Mouse (Mus musculus) midbrain, embryonic 12.5 days (tissue): Measurements from ENCODE around the gene 1700080E11Rik. TPM values are rescaled to one million over a fixed set of nuclear protein-coding genes. Genes with fewer than 3 reads are reported as not detected.

Experiments used
- ATAC-seq: fragments of 200-750 bp; cut with Nextera tagmentation; 2 replicates; pipeline ENCODE4 v1.8.0; 2017; ENCODE audit warnings: low read depth, moderate TSS enrichment, moderate library complexity; ENCODE audit not compliant: low FRiP score
- H3K27ac ChIP-seq: fragments of 300-500 bp; sonication (generic); replicated peaks from 2 replicates; pipeline ENCODE4 v1.5.1; 2016; ENCODE audit warnings: mild to moderate bottlenecking
- H3K27me3 ChIP-seq: fragments of 300-500 bp; sonication (generic); 2 replicates; pipeline ENCODE4 v1.6.1; 2016; ENCODE audit warnings: mild to moderate bottlenecking
- H3K36me3 ChIP-seq: fragments of 300-500 bp; sonication (generic); 2 replicates; pipeline ENCODE4 v1.6.1; 2016
- H3K4me1 ChIP-seq: fragments of 300-500 bp; sonication (generic); 2 replicates; pipeline ENCODE4 v1.6.1; 2016
- H3K4me2 ChIP-seq: fragments of 300-500 bp; sonication (generic); replicated peaks from 2 replicates; pipeline ENCODE4 v1.6.1; 2016; ENCODE audit warnings: mild to moderate bottlenecking, moderate library complexity
- H3K4me3 ChIP-seq: fragments of 300-500 bp; sonication (generic); 2 replicates; pipeline ENCODE4 v1.5.1; 2016; ENCODE audit warnings: mild to moderate bottlenecking
- H3K9ac ChIP-seq: fragments of 300-500 bp; sonication (generic); replicated peaks from 2 replicates; pipeline ENCODE4 v1.6.1; 2016; ENCODE audit warnings: mild to moderate bottlenecking, moderate library complexity
- H3K9me3 ChIP-seq: fragments of 300-500 bp; sonication (generic); 2 replicates; pipeline ENCODE4 v1.6.1; 2016; ENCODE audit warnings: mild to moderate bottlenecking
- WGBS: fragments of 180-500 bp; shearing (Covaris S2); methylation state at CpG from one replicate; pipeline ENCODE4 v1.1.7; 2016; 5-methylcytosine and 5-hydroxymethylcytosine counted together
- polyA plus RNA-seq: library from polyadenylated mRNA; unstranded; fragments of >200 nt; fragmentation: Nextera tagmentation; extraction: Ambion mirVana; gene quantifications from 2 replicates; pipeline ENCODE4 v1.2.1, GENCODE M21; 2016

Gene 1700080E11Rik
- polyA plus RNA-seq, 1 experiment from 2014 or later = not detected

DNA sequence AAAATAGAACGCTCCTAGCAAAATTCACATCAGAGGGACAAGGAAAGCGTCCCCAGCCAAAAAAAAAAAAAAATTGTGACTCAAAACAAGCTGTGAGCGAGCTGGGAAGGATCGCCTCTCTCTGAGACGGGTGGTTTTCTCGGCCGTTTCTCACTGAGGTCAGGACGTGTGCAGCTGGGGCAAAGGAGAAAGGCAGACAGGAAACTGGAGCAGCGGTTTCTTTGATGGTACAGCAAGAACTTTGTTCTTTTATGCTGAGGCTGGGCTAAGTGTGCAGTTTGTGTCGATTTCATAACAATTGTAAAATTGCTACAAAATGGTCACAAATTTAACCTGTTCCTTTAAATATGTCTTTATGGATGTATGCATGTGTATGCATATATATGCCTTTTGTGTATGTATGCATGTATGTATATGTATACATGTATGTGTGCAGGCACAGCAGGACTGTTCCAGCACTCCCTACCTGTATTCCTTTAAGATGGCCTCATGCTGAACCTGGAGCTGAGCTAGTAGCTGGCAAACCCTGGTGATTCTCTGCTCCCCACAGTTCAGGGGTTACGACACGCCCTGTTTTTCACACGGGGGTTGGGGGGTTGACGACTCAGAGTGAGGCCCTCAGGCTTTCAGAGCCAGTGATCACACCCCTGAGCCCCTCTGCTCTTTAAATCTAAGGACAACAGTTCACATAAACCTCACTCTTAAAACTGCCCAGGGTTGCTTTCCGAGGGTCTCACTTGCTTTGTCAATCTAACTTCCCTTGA is 43.9 kb downstream of the 1700080E11Rik start:
- H3K27me3 ChIP-seq = no peaks in the 10 kb centered on the region
- H3K36me3 ChIP-seq = no peaks in the 10 kb centered on the region
- WGBS = 77% methylated on average over 15 of the region's 15 CpGs
- H3K9ac ChIP-seq = no peak overlapping the region
- H3K4me3 ChIP-seq = no peak overlapping the region
- no peak overlapping the region for H3K4me2 ChIP-seq
- no peaks in the 10 kb centered on the region for H3K4me1 ChIP-seq
- no peak overlapping the region for H3K27ac ChIP-seq
- no peaks in the 10 kb centered on the region for H3K9me3 ChIP-seq
- no peak for ATAC-seq

Other genes starting within 250 kb of the 1700080E11Rik start
- 113 and 114 TPM in 2 replicates for gene Mrpl3, start 91.9 kb downstream of the 1700080E11Rik start, polyA plus RNA-seq
- 19.2 and 20.7 TPM in 2 replicates for gene Nudt16, start 13.3 kb downstream of the 1700080E11Rik start, polyA plus RNA-seq